Comparison of ENCODE assay signal across 8 mouse cellular contexts in genomic region chr14:123513376-123514141, GRCm38 (mm10).
DNase-seq lines count a peak whose midpoint lies in the region; ATAC-seq and TF ChIP-seq lines count a peak whose summit lies in the region.

No protein-coding gene starts in this region.

- 38% methylated on average over 8 of the region's 8 CpGs for WGBS in intestine, embryonic 15.5 days
- 31% methylated on average over 8 of the region's 8 CpGs for WGBS in intestine, postnatal 0 days
- WGBS in embryonic facial prominence, embryonic 15.5 days: 32% methylated on average over 8 of the region's 8 CpGs
- WGBS in midbrain, embryonic 14.5 days: 5% methylated on average over 8 of the region's 8 CpGs

- peak; percentile 68 for ATAC-seq in intestine, embryonic 15.5 days
- ATAC-seq in intestine, postnatal 0 days: no peak
- peak; percentile 76 for ATAC-seq in embryonic facial prominence, embryonic 15.5 days (ENCODE audit: insufficient number of reproducible peaks, low FRiP score, low TSS enrichment, low read depth)
- ATAC-seq in midbrain, embryonic 14.5 days (ENCODE audit: low FRiP score, low TSS enrichment): peak; percentile 98

- H3K9ac ChIP-seq in intestine, embryonic 15.5 days: no peak overlapping the region
- H3K9ac ChIP-seq in intestine, postnatal 0 days (ENCODE audit: low read depth, low read length): no peak overlapping the region
- H3K9ac ChIP-seq in embryonic facial prominence, embryonic 15.5 days: no peak overlapping the region
- no peak overlapping the region for H3K9ac ChIP-seq in midbrain, embryonic 14.5 days (replicated peaks; ENCODE audit: low read length)

- H3K4me3 ChIP-seq in intestine, embryonic 15.5 days (replicated peaks): no peak overlapping the region
- H3K4me3 ChIP-seq in intestine, postnatal 0 days (ENCODE audit: low read depth, low read length): no peak overlapping the region
- no peak overlapping the region for H3K4me3 ChIP-seq in embryonic facial prominence, embryonic 15.5 days (replicated peaks)
- no peak overlapping the region for H3K4me3 ChIP-seq in midbrain, embryonic 14.5 days (replicated peaks; ENCODE audit: low read depth, low read length)

- DNase-seq in layer of hippocampus, adult 8-10 months (ENCODE audit: low spot score in 2 of 2): peak; percentile 71 to 80
- peak; percentile 94 for DNase-seq in midbrain, embryonic 14.5 days
- DNase-seq in Muller cell, postnatal 12 days (ENCODE audit: inconsistent ontology term): no peak
- no peak for DNase-seq in gastrocnemius, adult 8-10 months (ENCODE audit: low spot score in 2 of 2)
- no peak for DNase-seq in heart, postnatal 36 days

- TF ChIP-seq CTCF in intestine, postnatal 0 days (IDR thresholded peaks at IDR 0.05; ENCODE audit: low read depth): no peak

- no peak overlapping the region for H3K4me2 ChIP-seq in intestine, embryonic 15.5 days (replicated peaks)
- H3K4me2 ChIP-seq in intestine, postnatal 0 days (replicated peaks; ENCODE audit: low read depth): no peak overlapping the region
- no peak overlapping the region for H3K4me2 ChIP-seq in embryonic facial prominence, embryonic 15.5 days (replicated peaks)
- peak overlapping the region; percentile 23 for H3K4me2 ChIP-seq in midbrain, embryonic 14.5 days (ENCODE audit: low read length)

- H3K4me1 ChIP-seq in intestine, embryonic 15.5 days (replicated peaks): no peaks in the 10 kb centered on the region
- H3K4me1 ChIP-seq in intestine, postnatal 0 days (replicated peaks; ENCODE audit: control insufficient read depth, insufficient read depth, low read length): no peaks in the 10 kb centered on the region
- H3K4me1 ChIP-seq in embryonic facial prominence, embryonic 15.5 days: no peaks in the 10 kb centered on the region
- H3K4me1 ChIP-seq in midbrain, embryonic 14.5 days (ENCODE audit: control insufficient read depth, insufficient read depth, low read length): peaks cover 15% of the 10 kb centered on the region

- H3K9me3 ChIP-seq in intestine, embryonic 15.5 days: no peaks in the 10 kb centered on the region
- no peaks in the 10 kb centered on the region for H3K9me3 ChIP-seq in intestine, postnatal 0 days (ENCODE audit: control insufficient read depth)
- H3K9me3 ChIP-seq in embryonic facial prominence, embryonic 15.5 days (replicated peaks): no peaks in the 10 kb centered on the region
- H3K9me3 ChIP-seq in midbrain, embryonic 14.5 days (ENCODE audit: control insufficient read depth, low read length): no peaks in the 10 kb centered on the region

- H3K36me3 ChIP-seq in intestine, embryonic 15.5 days: no peaks in the 10 kb centered on the region
- no peaks in the 10 kb centered on the region for H3K36me3 ChIP-seq in intestine, postnatal 0 days (ENCODE audit: control insufficient read depth, insufficient read depth)
- H3K36me3 ChIP-seq in embryonic facial prominence, embryonic 15.5 days: no peaks in the 10 kb centered on the region
- H3K36me3 ChIP-seq in midbrain, embryonic 14.5 days (ENCODE audit: control insufficient read depth, insufficient read depth, low read length): no peaks in the 10 kb centered on the region

- H3K27me3 ChIP-seq in intestine, embryonic 15.5 days (replicated peaks): no peaks in the 10 kb centered on the region
- H3K27me3 ChIP-seq in intestine, postnatal 0 days (replicated peaks; ENCODE audit: control insufficient read depth, insufficient read depth, low read length): no peaks in the 10 kb centered on the region
- H3K27me3 ChIP-seq in embryonic facial prominence, embryonic 15.5 days: no peaks in the 10 kb centered on the region
- H3K27me3 ChIP-seq in midbrain, embryonic 14.5 days (ENCODE audit: control insufficient read depth, insufficient read depth, low read length): no peaks in the 10 kb centered on the region

- intact Hi-C loops in heart, postnatal 36 days (cut with DNase I): no loop called here

- H3K27ac ChIP-seq in intestine, embryonic 15.5 days: no peak overlapping the region
- H3K27ac ChIP-seq in intestine, postnatal 0 days (ENCODE audit: low read depth, low read length): no peak overlapping the region
- no peak overlapping the region for H3K27ac ChIP-seq in embryonic facial prominence, embryonic 15.5 days (replicated peaks)
- H3K27ac ChIP-seq in midbrain, embryonic 14.5 days (replicated peaks; ENCODE audit: low read depth, low read length): peak overlapping the region; percentile 64

Comparison
In these comparisons a context has a peak if more than half of its experiments do, and no peak if none do; other contexts are left out.
1. DNase-seq: peak in layer of hippocampus, adult 8-10 months (2 of 2) and midbrain, embryonic 14.5 days (single experiment); none in Muller cell, postnatal 12 days (single experiment), gastrocnemius, adult 8-10 months (0 of 2) and heart, postnatal 36 days (0 of 2).